Mouse (Mus musculus): ENCODE data around the gene Coq8b. TPM values are rescaled to one million over a fixed set of nuclear protein-coding genes. Genes with fewer than 3 reads are reported as not detected.

The Coq8b gene
- polyA plus RNA-seq, 1 experiment: 31.8 TPM

DNA sequence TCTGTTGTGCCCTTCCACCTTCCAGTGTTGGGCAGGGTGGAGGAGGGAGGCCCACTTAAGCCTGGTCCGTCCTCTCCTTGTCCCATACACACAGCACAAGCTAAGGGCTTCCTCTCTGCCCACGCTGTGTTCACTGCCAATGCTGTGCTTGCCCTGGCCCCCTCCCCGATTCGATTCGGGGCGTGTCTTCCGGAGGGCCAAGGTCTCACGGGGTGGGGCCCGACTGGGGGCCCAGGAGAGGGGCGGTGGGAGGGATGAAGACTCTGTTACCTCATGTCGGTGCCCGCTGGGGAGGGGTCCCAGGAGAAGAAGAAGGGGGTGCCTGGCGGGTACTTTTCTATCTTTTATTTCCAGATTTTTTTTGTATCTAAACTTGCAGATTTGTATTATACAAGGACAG, 48.9 kb downstream of the Coq8b start:
- Histone ChIP-seq H3K4me3 (ENCODE audit: insufficient read depth, low read length) (no peak overlapping the region), H3K27ac (ENCODE audit: insufficient read depth, low read length) (no peak overlapping the region), H3K4me1 (ENCODE audit: control insufficient read depth, insufficient read depth, low read length) (no peaks in the 10 kb centered on the region)
- no peak for TF ChIP-seq CTCF (IDR thresholded peaks at IDR 0.05; ENCODE audit: extremely low read depth, insufficient read depth, low read length)
- no peak for TF ChIP-seq POLR2A (IDR thresholded peaks at IDR 0.05; ENCODE audit: extremely low read depth, insufficient read depth, low read length)

GRCm38 (mm10) chr7:27282225-27282624, 49.4 kb downstream of the Coq8b start:
- Histone ChIP-seq H3K4me1 (ENCODE audit: control insufficient read depth, insufficient read depth, low read length) (no peaks in the 10 kb centered on the region), H3K4me3 (ENCODE audit: insufficient read depth, low read length) (no peak overlapping the region), H3K27ac (ENCODE audit: insufficient read depth, low read length) (no peak overlapping the region)
- TF ChIP-seq POLR2A (IDR thresholded peaks at IDR 0.05; ENCODE audit: extremely low read depth, insufficient read depth, low read length) (no peak), CTCF (IDR thresholded peaks at IDR 0.05; ENCODE audit: extremely low read depth, insufficient read depth, low read length) (no peak)

GRCm38 (mm10) chr7:27284865-27285697, 52.3 kb downstream of the Coq8b start:
- TF ChIP-seq CTCF (IDR thresholded peaks at IDR 0.05; ENCODE audit: extremely low read depth, insufficient read depth, low read length): no peak
- TF ChIP-seq POLR2A (IDR thresholded peaks at IDR 0.05; ENCODE audit: extremely low read depth, insufficient read depth, low read length): no peak
- H3K4me3 ChIP-seq (ENCODE audit: insufficient read depth, low read length): no peak overlapping the region
- no peaks in the 10 kb centered on the region for H3K4me1 ChIP-seq (ENCODE audit: control insufficient read depth, insufficient read depth, low read length)
- H3K27ac ChIP-seq (ENCODE audit: insufficient read depth, low read length): no peak overlapping the region

- H3K27ac ChIP-seq (ENCODE audit: insufficient read depth, low read length): no peak overlapping the region
- TF ChIP-seq POLR2A (IDR thresholded peaks at IDR 0.05; ENCODE audit: extremely low read depth, insufficient read depth, low read length): no peak
- TF ChIP-seq CTCF (IDR thresholded peaks at IDR 0.05; ENCODE audit: extremely low read depth, insufficient read depth, low read length): peak; percentile 63
- no peak overlapping the region for H3K4me3 ChIP-seq (ENCODE audit: insufficient read depth, low read length)
- no peaks in the 10 kb centered on the region for H3K4me1 ChIP-seq (ENCODE audit: control insufficient read depth, insufficient read depth, low read length)
These were observed 52.9 kb downstream of the Coq8b start for GRCm38 (mm10) chr7:27285698-27286066.

DNA sequence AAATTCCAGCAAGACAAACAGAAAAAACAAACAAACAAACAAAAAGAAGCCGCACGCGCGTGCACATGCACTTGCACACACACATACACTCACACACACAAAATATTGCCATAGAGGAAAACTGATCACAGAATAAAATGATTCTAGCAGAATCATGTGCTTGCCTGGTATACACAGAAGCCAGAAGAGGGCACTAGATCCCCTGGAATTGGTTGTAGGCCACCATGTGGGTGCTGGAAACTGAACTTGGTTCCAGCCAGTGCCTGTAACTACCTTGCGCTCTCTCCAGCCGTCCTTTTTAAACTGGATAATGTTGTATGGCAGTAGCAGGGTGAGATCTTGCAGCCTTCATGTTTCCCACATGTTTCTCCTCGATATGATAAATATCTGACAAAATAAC, 55.9 kb downstream of the Coq8b start:
- TF ChIP-seq CTCF (IDR thresholded peaks at IDR 0.05; ENCODE audit: extremely low read depth, insufficient read depth, low read length): no peak
- TF ChIP-seq POLR2A (IDR thresholded peaks at IDR 0.05; ENCODE audit: extremely low read depth, insufficient read depth, low read length): no peak
- H3K4me3 ChIP-seq (ENCODE audit: insufficient read depth, low read length): no peak overlapping the region
- H3K4me1 ChIP-seq (ENCODE audit: control insufficient read depth, insufficient read depth, low read length): no peaks in the 10 kb centered on the region
- no peak overlapping the region for H3K27ac ChIP-seq (ENCODE audit: insufficient read depth, low read length)

- Histone ChIP-seq H3K4me3 (ENCODE audit: insufficient read depth, low read length) (no peak overlapping the region), H3K27ac (ENCODE audit: insufficient read depth, low read length) (no peak overlapping the region), H3K4me1 (ENCODE audit: control insufficient read depth, insufficient read depth, low read length) (no peaks in the 10 kb centered on the region)
- TF ChIP-seq POLR2A (IDR thresholded peaks at IDR 0.05; ENCODE audit: extremely low read depth, insufficient read depth, low read length): no peak
- no peak for TF ChIP-seq CTCF (IDR thresholded peaks at IDR 0.05; ENCODE audit: extremely low read depth, insufficient read depth, low read length)
These were observed 57.7 kb downstream of the Coq8b start for GRCm38 (mm10) chr7:27290555-27290954.

GRCm38 (mm10) chr7:27291795-27292466, 59.1 kb downstream of the Coq8b start:
- TF ChIP-seq CTCF (IDR thresholded peaks at IDR 0.05; ENCODE audit: extremely low read depth, insufficient read depth, low read length) (no peak), POLR2A (IDR thresholded peaks at IDR 0.05; ENCODE audit: extremely low read depth, insufficient read depth, low read length) (no peak)
- Histone ChIP-seq H3K27ac (ENCODE audit: insufficient read depth, low read length) (no peak overlapping the region), H3K4me1 (ENCODE audit: control insufficient read depth, insufficient read depth, low read length) (no peaks in the 10 kb centered on the region), H3K4me3 (ENCODE audit: insufficient read depth, low read length) (no peak overlapping the region)

DNA sequence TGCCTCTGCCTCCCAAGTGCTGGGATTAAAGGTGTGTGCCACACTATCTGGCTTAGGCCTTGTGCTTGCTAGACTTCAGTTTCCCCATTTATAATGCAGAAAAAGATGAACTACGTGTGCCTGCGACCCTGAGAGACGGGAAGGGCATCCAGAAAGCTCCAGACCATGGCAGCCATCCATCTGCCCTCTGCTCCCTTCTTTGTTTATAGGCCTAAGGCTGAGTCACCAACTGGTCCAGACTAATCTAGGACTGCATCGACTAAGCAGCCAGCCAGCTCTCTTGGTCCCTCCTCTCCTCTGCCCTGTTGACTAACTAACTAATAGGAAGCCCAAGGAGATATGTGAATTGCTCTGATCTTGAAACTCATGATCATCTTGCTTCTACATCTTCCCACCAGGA, 63.1 kb downstream of the Coq8b start:
- Histone ChIP-seq H3K4me1 (ENCODE audit: control insufficient read depth, insufficient read depth, low read length) (no peaks in the 10 kb centered on the region), H3K4me3 (ENCODE audit: insufficient read depth, low read length) (no peak overlapping the region), H3K27ac (ENCODE audit: insufficient read depth, low read length) (no peak overlapping the region)
- TF ChIP-seq POLR2A (IDR thresholded peaks at IDR 0.05; ENCODE audit: extremely low read depth, insufficient read depth, low read length) (no peak), CTCF (IDR thresholded peaks at IDR 0.05; ENCODE audit: extremely low read depth, insufficient read depth, low read length) (no peak)

DNA sequence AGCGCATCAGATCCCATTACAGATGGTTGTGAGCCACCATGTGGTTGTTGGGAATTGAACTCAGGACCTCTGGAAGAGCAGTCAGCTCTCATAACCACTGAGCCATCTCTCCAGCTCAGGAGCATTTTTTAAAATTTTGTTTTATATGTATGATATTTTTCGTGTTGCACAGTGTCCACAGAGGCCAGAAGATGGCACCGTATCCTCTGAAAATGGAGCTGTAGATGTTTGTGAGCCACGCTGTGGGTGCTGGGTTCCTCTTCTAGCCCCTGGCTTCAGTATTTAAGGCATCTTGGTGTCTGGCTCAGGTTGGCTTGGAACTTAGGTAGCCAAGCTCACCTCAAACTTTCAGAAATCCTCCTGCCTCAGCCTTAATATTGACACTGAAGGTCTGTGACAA, 63.7 kb downstream of the Coq8b start:
- H3K4me1 ChIP-seq (ENCODE audit: control insufficient read depth, insufficient read depth, low read length): no peaks in the 10 kb centered on the region
- no peak overlapping the region for H3K27ac ChIP-seq (ENCODE audit: insufficient read depth, low read length)
- no peak for TF ChIP-seq CTCF (IDR thresholded peaks at IDR 0.05; ENCODE audit: extremely low read depth, insufficient read depth, low read length)
- no peak for TF ChIP-seq POLR2A (IDR thresholded peaks at IDR 0.05; ENCODE audit: extremely low read depth, insufficient read depth, low read length)
- no peak overlapping the region for H3K4me3 ChIP-seq (ENCODE audit: insufficient read depth, low read length)
